Mouse (Mus musculus) lung, embryonic 16.5 days (tissue): ENCODE results near the gene Tmem213. TPM values are rescaled to one million over a fixed set of nuclear protein-coding genes. Genes with fewer than 3 reads are reported as not detected.

Experiments
- ATAC-seq: fragments of 200-750 bp; cut with Nextera tagmentation; 2 replicates; pipeline ENCODE4 v1.8.0; 2017; ENCODE audit warnings: low read depth, mild to moderate bottlenecking, moderate library complexity
- H3K27ac ChIP-seq: fragments of 300-500 bp; sonication (generic); 2 replicates; pipeline ENCODE4 v1.5.1; 2014; ENCODE audit warnings: mild to moderate bottlenecking, control low read depth, low read length
- H3K27me3 ChIP-seq: fragments of 300-500 bp; sonication (generic); 2 replicates; pipeline ENCODE4 v1.6.1; 2014; ENCODE audit warnings: low read depth, low read length, mixed read lengths; ENCODE audit not compliant: control insufficient read depth, insufficient read depth
- H3K36me3 ChIP-seq: fragments of 300-500 bp; sonication (generic); 2 replicates; pipeline ENCODE4 v1.6.1; 2014; ENCODE audit warnings: low read length; ENCODE audit not compliant: control insufficient read depth, insufficient read depth
- H3K4me1 ChIP-seq: fragments of 300-500 bp; sonication (generic); replicated peaks from 2 replicates; pipeline ENCODE4 v1.6.1; 2014; ENCODE audit warnings: low read length, mixed read lengths; ENCODE audit not compliant: control insufficient read depth, insufficient read depth
- H3K4me2 ChIP-seq: fragments of 300-500 bp; sonication (generic); 2 replicates; pipeline ENCODE4 v1.6.1; 2014; ENCODE audit warnings: low read depth, low read length, control low read depth
- H3K4me3 ChIP-seq: fragments of 300-500 bp; sonication (generic); 2 replicates; pipeline ENCODE4 v1.5.1; 2014; ENCODE audit warnings: mild to moderate bottlenecking, low read length, control low read depth
- H3K9ac ChIP-seq: fragments of 300-500 bp; sonication (generic); 2 replicates; pipeline ENCODE4 v1.6.1; 2014; ENCODE audit warnings: low read length, control low read depth
- H3K9me3 ChIP-seq: fragments of 300-500 bp; sonication (generic); 2 replicates; pipeline ENCODE4 v1.6.1; 2016; ENCODE audit warnings: low read length; ENCODE audit not compliant: control insufficient read depth
- WGBS: fragments of 180-500 bp; shearing (Covaris S2); extraction: QIAGEN DNeasy Blood & Tissue Kit; methylation state at CpG from one replicate; pipeline ENCODE4 v1.1.7; 2014; 5-methylcytosine and 5-hydroxymethylcytosine counted together
- polyA plus RNA-seq: library from polyadenylated mRNA; unstranded; fragments of >200 nt; fragmentation: Nextera tagmentation; extraction: Ambion mirVana; gene quantifications from 2 replicates; pipeline ENCODE4 v1.2.1, GENCODE M21; 2015

The Tmem213 gene
- polyA plus RNA-seq, 1 experiment from 2014 or later = 133 TPM

DNA sequence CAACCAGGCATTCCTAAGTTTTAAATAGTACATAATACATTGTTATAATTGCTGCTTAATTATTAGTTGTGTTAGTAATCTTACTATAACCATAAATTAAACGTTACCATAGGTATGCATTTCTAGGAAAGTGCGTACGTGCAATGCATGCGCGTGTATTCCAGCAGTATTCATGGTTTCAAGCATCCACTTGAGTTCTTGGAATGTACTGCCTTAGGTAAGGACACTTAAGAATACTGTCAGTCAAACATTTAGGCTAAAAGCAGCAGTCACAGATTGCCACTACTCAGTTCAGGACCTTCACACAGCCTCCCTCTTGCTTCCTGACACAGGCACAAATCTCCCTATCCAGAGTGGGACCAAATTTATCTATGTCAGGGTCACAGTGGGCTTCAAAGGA, 606 bp upstream of the Tmem213 start:
- ATAC-seq = peak; percentile 83

DNA sequence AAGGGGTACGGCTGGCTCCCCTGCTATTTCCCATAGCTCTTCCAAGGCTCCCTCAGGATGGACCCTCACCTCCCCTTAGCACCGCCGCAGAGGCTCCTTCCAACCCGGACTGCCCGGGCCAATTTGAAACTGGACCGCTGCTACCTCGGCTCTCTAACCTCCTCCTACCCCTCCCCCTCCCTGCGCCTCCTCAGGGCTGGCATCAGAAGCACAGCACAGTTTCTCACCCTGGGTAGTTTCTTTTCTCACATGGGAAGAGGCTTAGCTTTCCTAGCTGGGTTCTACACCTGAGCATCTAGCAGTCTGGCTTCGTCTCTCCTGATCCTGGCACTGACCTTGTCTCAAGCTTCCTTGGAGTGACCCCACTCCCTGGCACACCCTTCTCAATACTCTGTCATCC, 816 bp downstream of the Tmem213 start:
- Histone ChIP-seq H3K9ac (peak overlapping the region; percentile 62), H3K36me3 (no peaks in the 10 kb centered on the region), H3K27me3 (no peaks in the 10 kb centered on the region), H3K4me3 (peak overlapping the region; percentile 45), H3K4me1 (peaks cover 6% of the 10 kb centered on the region; the same call in 1 of the 2 replicates), H3K9me3 (no peaks in the 10 kb centered on the region), H3K27ac (peak overlapping the region; percentile 90), H3K4me2 (peak overlapping the region; percentile 48)
- peak; percentile 23; the same call in 1 of the 2 replicates for ATAC-seq
- WGBS = 5% methylated on average over 9 of the region's 9 CpGs

More for the DNA sequence above, 606 bp upstream of the Tmem213 start:
- H3K36me3 ChIP-seq = no peaks in the 10 kb centered on the region
- no peak overlapping the region; the same call in 1 of the 2 replicates for H3K4me3 ChIP-seq
- H3K9ac ChIP-seq = no peak overlapping the region
- no peaks in the 10 kb centered on the region for H3K27me3 ChIP-seq
- H3K4me2 ChIP-seq = peak overlapping the region; percentile 48
- H3K4me1 ChIP-seq = peaks cover 6% of the 10 kb centered on the region; the same call in 1 of the 2 replicates
- no peaks in the 10 kb centered on the region for H3K9me3 ChIP-seq
- peak overlapping the region; percentile 90 for H3K27ac ChIP-seq
- WGBS = 71% methylated on average over 5 of the region's 5 CpGs

- peak overlapping the region; percentile 45 for H3K4me3 ChIP-seq
- peak overlapping the region; percentile 90 for H3K27ac ChIP-seq
- H3K9me3 ChIP-seq = no peaks in the 10 kb centered on the region
- H3K9ac ChIP-seq = no peak overlapping the region
- 54% methylated on average over 9 of the region's 9 CpGs for WGBS
- peak overlapping the region; percentile 48 for H3K4me2 ChIP-seq
- no peaks in the 10 kb centered on the region for H3K27me3 ChIP-seq
- H3K4me1 ChIP-seq = peaks cover 9% of the 10 kb centered on the region; the same call in 1 of the 2 replicates
- H3K36me3 ChIP-seq = no peaks in the 10 kb centered on the region
- peak; percentile 53 for ATAC-seq
Observed at GRCm38 (mm10) chr6:38110859-38111258, 1.8 kb downstream of the Tmem213 start.

DNA sequence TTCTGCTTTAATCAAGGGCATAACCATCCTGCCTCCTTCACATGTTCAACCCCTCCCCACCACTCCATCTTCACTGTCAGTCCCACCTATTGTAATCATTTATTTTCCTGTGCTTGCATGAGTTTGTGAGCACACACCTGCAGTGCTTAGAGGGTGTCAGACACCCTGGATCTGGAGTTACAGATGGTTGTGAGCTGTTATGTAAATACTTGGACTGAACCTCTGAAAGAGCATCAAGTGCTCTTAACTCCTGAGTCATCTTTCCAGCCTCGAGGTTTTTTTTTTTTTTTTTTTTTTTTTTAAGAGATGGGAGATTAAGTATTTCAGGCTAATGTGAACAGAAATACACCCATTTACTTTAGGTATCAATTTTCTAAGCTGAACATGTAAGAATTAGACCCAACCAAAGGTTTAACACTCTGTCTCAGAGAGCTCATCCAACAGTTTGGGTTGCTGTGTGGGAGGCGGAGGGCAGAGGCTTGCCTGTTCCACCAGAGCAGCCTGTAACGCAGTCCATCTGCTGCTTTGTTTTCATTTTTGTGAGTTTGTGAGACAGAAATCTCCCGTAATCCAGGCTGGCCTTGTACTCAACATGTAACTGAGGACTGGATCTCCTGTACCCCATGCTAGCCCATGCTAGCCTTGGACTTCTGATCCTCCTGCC, 7.2 kb downstream of the Tmem213 start:
- H3K9me3 ChIP-seq = no peaks in the 10 kb centered on the region
- no peak overlapping the region for H3K4me3 ChIP-seq
- no peaks in the 10 kb centered on the region for H3K36me3 ChIP-seq
- no peak for ATAC-seq
- no peak overlapping the region for H3K9ac ChIP-seq
- H3K4me1 ChIP-seq = peaks cover 3% of the 10 kb centered on the region; the same call in 1 of the 2 replicates
- WGBS = 35% methylated on average over 4 of the region's 4 CpGs
- no peak overlapping the region for H3K4me2 ChIP-seq
- H3K27ac ChIP-seq = no peak overlapping the region
- H3K27me3 ChIP-seq = no peaks in the 10 kb centered on the region

DNA sequence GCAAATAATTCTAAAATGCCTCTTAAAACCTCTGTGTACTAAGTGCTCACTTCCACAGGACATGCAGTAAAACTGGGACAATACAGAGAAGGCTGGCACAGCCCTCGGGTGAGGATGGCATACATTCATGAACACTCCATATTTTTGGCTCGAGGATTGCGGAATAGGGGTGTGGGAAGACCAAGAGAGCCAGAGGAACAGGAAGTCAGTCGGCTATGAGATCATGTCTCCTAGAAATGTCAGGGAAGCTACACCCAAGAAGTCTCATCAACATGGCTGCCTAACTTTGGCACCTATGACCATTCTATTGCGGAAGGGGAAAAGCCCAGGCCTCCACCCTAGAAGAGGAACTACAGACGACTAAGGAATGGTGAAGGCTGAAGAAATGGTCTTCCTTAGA, 9.3 kb downstream of the Tmem213 start:
- Histone ChIP-seq H3K4me2 (no peak overlapping the region), H3K27me3 (no peaks in the 10 kb centered on the region), H3K9me3 (no peaks in the 10 kb centered on the region), H3K4me3 (no peak overlapping the region), H3K9ac (no peak overlapping the region), H3K4me1 (peaks cover 3% of the 10 kb centered on the region; the same call in 1 of the 2 replicates), H3K36me3 (no peaks in the 10 kb centered on the region), H3K27ac (no peak overlapping the region)
- no peak for ATAC-seq
- WGBS = 79% methylated on average over 6 of the region's 6 CpGs

- H3K27me3 ChIP-seq = no peaks in the 10 kb centered on the region
- H3K36me3 ChIP-seq = no peaks in the 10 kb centered on the region
- H3K27ac ChIP-seq = peak overlapping the region; percentile 69; the same call in 1 of the 2 replicates
- peaks cover 8% of the 10 kb centered on the region for H3K4me1 ChIP-seq
- H3K9me3 ChIP-seq = no peaks in the 10 kb centered on the region
- WGBS = 43% methylated on average over 8 of the region's 9 CpGs
- ATAC-seq = peak; percentile 88
- H3K4me2 ChIP-seq = peak overlapping the region; percentile 7; the same call in 1 of the 2 replicates
- H3K4me3 ChIP-seq = no peak overlapping the region
- no peak overlapping the region for H3K9ac ChIP-seq
Observed at GRCm38 (mm10) chr6:38120681-38121371, 11.8 kb downstream of the Tmem213 start.

GRCm38 (mm10) chr6:38121843-38122242, 12.8 kb downstream of the Tmem213 start:
- H3K4me1 ChIP-seq = peaks cover 8% of the 10 kb centered on the region
- no peak overlapping the region for H3K9ac ChIP-seq
- no peaks in the 10 kb centered on the region for H3K9me3 ChIP-seq
- H3K36me3 ChIP-seq = no peaks in the 10 kb centered on the region
- ATAC-seq = no peak
- no peak overlapping the region for H3K27ac ChIP-seq
- no peak overlapping the region for H3K4me2 ChIP-seq
- H3K27me3 ChIP-seq = no peaks in the 10 kb centered on the region
- 69% methylated on average over 5 of the region's 5 CpGs for whole genome bisulfite sequencing
- H3K4me3 ChIP-seq = no peak overlapping the region

- Histone ChIP-seq H3K9me3 (no peaks in the 10 kb centered on the region), H3K4me2 (no peak overlapping the region), H3K4me1 (peaks cover 8% of the 10 kb centered on the region), H3K9ac (no peak overlapping the region), H3K27ac (no peak overlapping the region), H3K36me3 (no peaks in the 10 kb centered on the region), H3K4me3 (no peak overlapping the region), H3K27me3 (no peaks in the 10 kb centered on the region)
- WGBS = 57% methylated on average over 6 of the region's 6 CpGs
- 0 out of 2 replicates have a peak, but pooled peaks have one; percentile 45 for ATAC-seq
Observed at GRCm38 (mm10) chr6:38122791-38123190, 13.7 kb downstream of the Tmem213 start.

DNA sequence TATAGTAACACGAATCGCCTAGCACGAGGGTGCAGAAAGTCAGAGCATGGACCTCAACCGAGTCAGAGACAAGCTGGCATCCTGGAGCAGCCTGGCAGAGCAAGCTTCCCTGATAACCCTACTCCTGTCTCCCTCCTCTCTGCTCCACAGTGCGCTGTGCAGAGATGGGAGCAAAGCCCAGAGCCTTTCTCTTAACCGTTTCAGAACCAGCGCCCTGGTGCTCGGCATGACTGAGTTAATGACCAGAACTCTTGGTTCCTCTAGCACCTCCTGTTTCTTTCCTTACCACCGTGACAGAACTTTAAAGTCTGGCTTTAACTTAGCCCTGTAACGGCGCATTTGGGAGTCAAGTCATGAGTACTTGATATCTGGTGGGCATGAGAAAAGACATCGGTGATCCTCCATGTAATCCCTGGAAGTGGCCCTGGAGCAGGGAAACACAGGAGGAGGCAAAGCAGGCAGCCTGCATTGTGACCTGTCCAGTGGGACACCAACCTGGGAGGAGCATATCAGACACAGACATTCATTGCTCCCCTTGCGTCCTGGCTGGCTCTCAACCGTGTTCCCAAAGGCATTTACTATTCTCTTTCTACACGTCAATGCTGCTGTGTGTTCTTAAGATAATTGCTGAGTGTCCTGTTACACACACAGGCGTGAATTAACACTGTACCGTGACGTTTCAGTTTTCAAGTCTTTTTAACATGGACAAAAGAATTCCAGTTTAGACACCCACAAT, 14.6 kb downstream of the Tmem213 start:
- no peaks in the 10 kb centered on the region for H3K9me3 ChIP-seq
- H3K27ac ChIP-seq = no peak overlapping the region
- no peak for ATAC-seq
- 66% methylated on average over 18 of the region's 18 CpGs for WGBS
- H3K36me3 ChIP-seq = no peaks in the 10 kb centered on the region
- no peak overlapping the region for H3K9ac ChIP-seq
- H3K4me3 ChIP-seq = no peak overlapping the region
- H3K4me1 ChIP-seq = peaks cover 8% of the 10 kb centered on the region
- no peak overlapping the region for H3K4me2 ChIP-seq
- no peaks in the 10 kb centered on the region for H3K27me3 ChIP-seq
